Mouse (Mus musculus): Measurements from ENCODE around the gene Taar7f. TPM values are rescaled to one million over a fixed set of nuclear protein-coding genes. Genes with fewer than 3 reads are reported as not detected.

The Taar7f gene
- total and polyA plus RNA-seq, 3 experiments: not detected

Other genes with a start within 250 kb of the Taar7f start
- not detected in 2 replicates for gene Vnn3, start 198.0 kb upstream of the Taar7f start, total RNA-seq (2012; rRNA removed)
- not detected in 2 replicates for gene Vnn3, start 198.0 kb upstream of the Taar7f start, total RNA-seq (2014; rRNA removed)
- not detected in 2 replicates for gene Vnn3, start 198.0 kb upstream of the Taar7f start, polyA plus RNA-seq (2012; ENCODE audit: insufficient read length, low read depth)
- not detected in 2 replicates for gene Vnn1, start 154.8 kb upstream of the Taar7f start, total RNA-seq (2012; rRNA removed)
- not detected in 2 replicates for gene Vnn1, start 154.8 kb upstream of the Taar7f start, total RNA-seq (2014; rRNA removed)
- not detected in 2 replicates for gene Vnn1, start 154.8 kb upstream of the Taar7f start, polyA plus RNA-seq (2012; ENCODE audit: insufficient read length, low read depth)
- gene Taar1, start 129.2 kb upstream of the Taar7f start, total RNA-seq (2012; rRNA removed): not detected in 2 replicates
- not detected in 2 replicates for gene Taar1, start 129.2 kb upstream of the Taar7f start, total RNA-seq (2014; rRNA removed)
- gene Taar1, start 129.2 kb upstream of the Taar7f start, polyA plus RNA-seq (2012; ENCODE audit: insufficient read length, low read depth): not detected in 2 replicates
- gene Taar2, start 110.9 kb upstream of the Taar7f start, total RNA-seq (2012; rRNA removed): not detected in 2 replicates
- gene Taar2, start 110.9 kb upstream of the Taar7f start, total RNA-seq (2014; rRNA removed): not detected in 2 replicates
- not detected in 2 replicates for gene Taar2, start 110.9 kb upstream of the Taar7f start, polyA plus RNA-seq (2012; ENCODE audit: insufficient read length, low read depth)
- not detected in 2 replicates for gene Taar3, start 100.0 kb upstream of the Taar7f start, total RNA-seq (2012; rRNA removed)
- gene Taar3, start 100.0 kb upstream of the Taar7f start, total RNA-seq (2014; rRNA removed): not detected in 2 replicates
- not detected in 2 replicates for gene Taar3, start 100.0 kb upstream of the Taar7f start, polyA plus RNA-seq (2012; ENCODE audit: insufficient read length, low read depth)
- gene Taar4, start 89.0 kb upstream of the Taar7f start, total RNA-seq (2012; rRNA removed): not detected in 2 replicates
- gene Taar4, start 89.0 kb upstream of the Taar7f start, total RNA-seq (2014; rRNA removed): not detected in 2 replicates
- gene Taar4, start 89.0 kb upstream of the Taar7f start, polyA plus RNA-seq (2012; ENCODE audit: insufficient read length, low read depth): not detected in 2 replicates
- not detected in 2 replicates for gene Taar5, start 78.8 kb upstream of the Taar7f start, total RNA-seq (2012; rRNA removed)
- not detected in 2 replicates for gene Taar5, start 78.8 kb upstream of the Taar7f start, total RNA-seq (2014; rRNA removed)
- not detected in 2 replicates for gene Taar5, start 78.8 kb upstream of the Taar7f start, polyA plus RNA-seq (2012; ENCODE audit: insufficient read length, low read depth)
- not detected in 2 replicates for gene Taar6, start 63.9 kb upstream of the Taar7f start, total RNA-seq (2012; rRNA removed)
- gene Taar6, start 63.9 kb upstream of the Taar7f start, total RNA-seq (2014; rRNA removed): not detected in 2 replicates
- not detected in 2 replicates for gene Taar6, start 63.9 kb upstream of the Taar7f start, polyA plus RNA-seq (2012; ENCODE audit: insufficient read length, low read depth)
- gene Taar7a, start 56.0 kb upstream of the Taar7f start, total RNA-seq (2012; rRNA removed): not detected in 2 replicates
- gene Taar7a, start 56.0 kb upstream of the Taar7f start, total RNA-seq (2014; rRNA removed): not detected in 2 replicates
- not detected in 2 replicates for gene Taar7a, start 56.0 kb upstream of the Taar7f start, polyA plus RNA-seq (2012; ENCODE audit: insufficient read length, low read depth)
- not detected in 2 replicates for gene Taar7b, start 49.6 kb upstream of the Taar7f start, total RNA-seq (2012; rRNA removed)
- not detected in 2 replicates for gene Taar7b, start 49.6 kb upstream of the Taar7f start, total RNA-seq (2014; rRNA removed)
- not detected in 2 replicates for gene Taar7b, start 49.6 kb upstream of the Taar7f start, polyA plus RNA-seq (2012; ENCODE audit: insufficient read length, low read depth)
- gene Taar7d, start 22.3 kb upstream of the Taar7f start, total RNA-seq (2012; rRNA removed): not detected in 2 replicates
- not detected in 2 replicates for gene Taar7d, start 22.3 kb upstream of the Taar7f start, total RNA-seq (2014; rRNA removed)
- not detected in 2 replicates for gene Taar7d, start 22.3 kb upstream of the Taar7f start, polyA plus RNA-seq (2012; ENCODE audit: insufficient read length, low read depth)
- gene Taar7e, start 11.9 kb upstream of the Taar7f start, total RNA-seq (2012; rRNA removed): not detected in 2 replicates
- gene Taar7e, start 11.9 kb upstream of the Taar7f start, total RNA-seq (2014; rRNA removed): not detected in 2 replicates
- not detected in 2 replicates for gene Taar7e, start 11.9 kb upstream of the Taar7f start, polyA plus RNA-seq (2012; ENCODE audit: insufficient read length, low read depth)
- not detected in 2 replicates for gene Taar8a, start 27.0 kb downstream of the Taar7f start, total RNA-seq (2012; rRNA removed)
- not detected in 2 replicates for gene Taar8a, start 27.0 kb downstream of the Taar7f start, total RNA-seq (2014; rRNA removed)
- not detected in 2 replicates for gene Taar8a, start 27.0 kb downstream of the Taar7f start, polyA plus RNA-seq (2012; ENCODE audit: insufficient read length, low read depth)
- gene Taar8b, start 42.8 kb downstream of the Taar7f start, total RNA-seq (2012; rRNA removed): not detected in 2 replicates
- gene Taar8b, start 42.8 kb downstream of the Taar7f start, total RNA-seq (2014; rRNA removed): not detected in 2 replicates
- not detected in 2 replicates for gene Taar8b, start 42.8 kb downstream of the Taar7f start, polyA plus RNA-seq (2012; ENCODE audit: insufficient read length, low read depth)
- gene Taar8c, start 52.4 kb downstream of the Taar7f start, total RNA-seq (2012; rRNA removed): not detected in 2 replicates
- not detected in 2 replicates for gene Taar8c, start 52.4 kb downstream of the Taar7f start, total RNA-seq (2014; rRNA removed)
- not detected in 2 replicates for gene Taar8c, start 52.4 kb downstream of the Taar7f start, polyA plus RNA-seq (2012; ENCODE audit: insufficient read length, low read depth)
- gene Taar9, start 60.0 kb downstream of the Taar7f start, total RNA-seq (2012; rRNA removed): not detected in 2 replicates
- gene Taar9, start 60.0 kb downstream of the Taar7f start, total RNA-seq (2014; rRNA removed): not detected in 2 replicates
- not detected in 2 replicates for gene Taar9, start 60.0 kb downstream of the Taar7f start, polyA plus RNA-seq (2012; ENCODE audit: insufficient read length, low read depth)
- 92.8 and 117 TPM in 2 replicates for gene Stx7, start 99.8 kb downstream of the Taar7f start, total RNA-seq (2012; rRNA removed)
- gene Stx7, start 99.8 kb downstream of the Taar7f start, total RNA-seq (2014; rRNA removed): 176 and 194 TPM in 2 replicates
- gene Stx7, start 99.8 kb downstream of the Taar7f start, polyA plus RNA-seq (2012; ENCODE audit: insufficient read length, low read depth): 102 TPM in 2 replicates
- gene Moxd1, start 174.0 kb downstream of the Taar7f start, total RNA-seq (2012; rRNA removed): not detected in 2 replicates
- not detected in 2 replicates for gene Moxd1, start 174.0 kb downstream of the Taar7f start, total RNA-seq (2014; rRNA removed)
- gene Moxd1, start 174.0 kb downstream of the Taar7f start, polyA plus RNA-seq (2012; ENCODE audit: insufficient read length, low read depth): not detected in 2 replicates